Mouse (Mus musculus): ENCODE data around the gene Kcnq1. TPM values are rescaled to one million over a fixed set of nuclear protein-coding genes. Genes with fewer than 3 reads are reported as not detected.

Kcnq1 gene
- total and polyA plus RNA-seq, 3 experiments, result 1.9 to 17.2 (median 4.1) TPM

GRCm38 (mm10) chr7:143318512-143318911 lies 212.3 kb downstream of the Kcnq1 start:
- DNase-seq, result no peak

- DNase-seq, result no peak
These were observed 214.2 kb downstream of the Kcnq1 start for GRCm38 (mm10) chr7:143320367-143320766.

GRCm38 (mm10) chr7:143325051-143325450 lies 218.9 kb downstream of the Kcnq1 start:
- no peak for DNase-seq

GRCm38 (mm10) chr7:143328185-143328915 lies 222.2 kb downstream of the Kcnq1 start:
- DNase-seq, result no peak

- DNase-seq, result no peak
These were observed 223.1 kb downstream of the Kcnq1 start for GRCm38 (mm10) chr7:143329110-143329810.

DNA sequence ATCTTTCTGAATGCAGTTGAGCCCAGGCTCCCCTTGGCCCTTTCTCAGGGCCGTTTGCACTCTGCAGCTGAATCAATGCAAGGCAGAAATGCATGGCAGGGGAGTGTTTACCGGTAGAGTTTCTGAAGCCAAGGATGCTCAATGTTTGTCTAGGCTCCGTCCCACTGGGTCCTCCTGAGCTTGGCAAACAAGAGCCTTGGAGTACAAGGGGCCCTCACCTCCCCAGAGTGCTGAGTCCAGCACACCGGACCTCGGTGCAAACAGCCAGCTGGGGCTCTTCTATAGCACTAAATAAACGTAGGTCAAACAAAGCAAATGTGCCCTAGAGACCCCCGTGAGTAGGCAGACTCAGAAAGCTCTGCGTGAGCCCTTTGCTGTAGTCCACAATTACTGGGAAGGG lies 226.9 kb downstream of the Kcnq1 start:
- DNase-seq, result no peak

GRCm38 (mm10) chr7:143333604-143334003 lies 227.4 kb downstream of the Kcnq1 start:
- no peak for DNase-seq

- DNase-seq, result no peak
These were observed 232.5 kb downstream of the Kcnq1 start for GRCm38 (mm10) chr7:143338690-143339089.

DNA sequence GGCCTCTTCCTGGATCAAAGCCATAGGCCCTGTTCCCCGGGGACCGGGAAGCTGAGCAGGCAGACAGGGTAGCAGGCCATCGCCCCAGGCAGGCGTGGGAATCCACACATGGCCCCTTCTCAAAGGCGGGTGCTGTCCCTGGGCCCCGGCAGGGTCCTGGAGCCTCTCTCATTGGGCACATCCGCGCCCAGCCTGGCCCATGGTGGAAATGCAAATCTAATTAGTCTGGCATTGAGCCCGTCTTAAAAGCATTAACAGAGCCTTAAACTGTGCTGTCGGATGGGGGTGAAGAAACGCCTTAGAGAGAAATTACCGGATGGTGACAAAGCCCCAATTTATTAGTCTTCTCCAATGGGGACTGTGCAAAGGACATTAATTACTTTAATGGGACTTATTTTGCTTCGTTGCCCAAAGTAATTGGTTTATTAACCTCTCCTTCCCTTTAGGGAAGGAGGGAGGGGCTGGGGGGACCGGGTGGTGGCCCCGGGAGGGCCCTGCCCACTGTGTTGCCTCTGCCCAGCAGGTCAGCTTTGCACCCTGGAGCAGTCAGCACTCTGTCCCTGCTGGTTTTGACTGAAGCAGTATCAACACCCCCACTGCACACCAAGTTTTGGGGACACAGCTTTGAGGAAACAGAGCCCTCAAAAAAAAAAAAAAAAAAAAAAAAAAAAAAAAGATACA lies 234.6 kb downstream of the Kcnq1 start:
- DNase-seq, result peak; percentile 11

GRCm38 (mm10) chr7:143341301-143341980 lies 235.3 kb downstream of the Kcnq1 start:
- DNase-seq, result no peak

- DNase-seq, result no peak
These were observed 237.7 kb downstream of the Kcnq1 start for GRCm38 (mm10) chr7:143343781-143344306.

- DNase-seq, result no peak
These were observed 243.1 kb downstream of the Kcnq1 start for GRCm38 (mm10) chr7:143349287-143349686.

DNA sequence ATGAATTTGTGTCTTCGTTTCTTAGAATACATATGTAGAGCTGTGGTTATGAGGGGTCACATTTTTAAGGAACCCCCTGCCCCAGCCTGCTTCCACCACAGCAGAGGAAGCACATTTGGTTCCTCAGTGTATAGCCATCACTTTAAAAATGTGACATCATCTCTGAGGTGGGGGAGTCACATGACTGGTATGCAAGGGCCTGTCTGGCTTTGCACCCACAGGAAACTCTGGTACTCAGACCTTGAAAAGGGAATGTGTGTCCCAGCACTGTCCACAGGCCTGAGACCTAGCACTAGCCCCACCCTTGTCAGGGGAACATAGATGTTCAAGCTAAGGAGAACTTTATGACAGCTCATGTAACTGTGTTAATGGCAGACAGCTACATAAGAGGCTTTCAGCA lies 243.7 kb downstream of the Kcnq1 start:
- no peak for DNase-seq

DNA sequence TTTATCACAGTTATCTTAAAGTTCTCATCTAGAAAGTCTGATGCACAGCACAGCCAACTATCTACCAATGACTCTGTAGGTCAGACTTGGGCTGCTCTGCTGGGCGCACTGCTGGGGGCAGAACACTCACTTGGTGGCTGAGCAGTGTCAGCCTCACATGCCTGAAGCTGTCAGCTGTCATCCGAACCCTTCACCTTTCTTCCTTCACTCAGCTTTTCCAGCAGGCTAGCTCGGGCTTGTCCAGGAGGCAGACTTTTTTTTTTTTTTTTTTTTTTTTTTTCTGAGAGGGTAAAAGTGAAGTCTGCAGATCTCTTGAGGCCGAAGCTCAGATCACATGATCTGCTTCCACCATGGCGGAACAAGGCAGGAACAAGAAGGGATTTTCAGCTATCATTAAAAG lies 249.7 kb downstream of the Kcnq1 start:
- no peak for DNase-seq

DNA sequence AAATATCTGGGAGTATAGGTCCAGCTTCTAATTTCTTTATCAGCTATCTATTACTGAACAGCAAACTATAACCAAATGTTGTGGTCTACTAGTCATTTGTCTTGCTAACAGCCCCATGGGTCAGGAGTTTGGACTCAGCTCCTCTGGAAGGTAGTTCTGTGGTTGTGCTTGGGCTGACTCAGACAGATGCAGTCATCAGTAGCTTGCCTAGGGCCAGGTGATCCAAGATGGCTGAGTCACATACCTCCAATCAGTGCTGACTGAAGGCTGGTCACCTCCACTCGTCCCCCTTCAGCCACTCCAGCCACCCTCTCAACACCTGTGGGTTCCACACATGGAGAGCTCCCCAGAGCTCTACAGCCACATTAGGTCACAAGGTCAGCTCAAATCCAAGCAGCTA lies 250.9 kb downstream of the Kcnq1 start:
- no peak for DNase-seq

DNA sequence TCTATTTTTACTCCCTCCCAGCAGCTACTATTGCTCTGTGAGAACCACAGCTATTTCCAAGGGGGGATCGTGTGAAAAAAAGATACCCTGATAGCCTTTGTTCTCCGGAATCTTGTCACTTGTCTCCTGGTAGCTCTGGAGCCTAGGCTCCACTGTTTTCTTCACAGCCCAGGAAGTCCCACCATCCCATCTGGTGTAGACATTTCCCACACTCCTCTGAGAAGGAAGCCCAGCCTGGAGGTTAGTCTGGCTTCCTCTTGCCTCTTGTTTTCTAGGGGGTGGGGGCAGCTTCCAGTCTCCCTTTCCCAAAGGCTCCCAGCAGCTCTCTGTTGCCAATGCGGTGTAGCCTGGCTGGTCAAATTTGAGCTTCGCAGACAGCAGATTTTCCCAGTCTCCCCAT lies 251.7 kb downstream of the Kcnq1 start:
- DNase-seq, result no peak

DNA sequence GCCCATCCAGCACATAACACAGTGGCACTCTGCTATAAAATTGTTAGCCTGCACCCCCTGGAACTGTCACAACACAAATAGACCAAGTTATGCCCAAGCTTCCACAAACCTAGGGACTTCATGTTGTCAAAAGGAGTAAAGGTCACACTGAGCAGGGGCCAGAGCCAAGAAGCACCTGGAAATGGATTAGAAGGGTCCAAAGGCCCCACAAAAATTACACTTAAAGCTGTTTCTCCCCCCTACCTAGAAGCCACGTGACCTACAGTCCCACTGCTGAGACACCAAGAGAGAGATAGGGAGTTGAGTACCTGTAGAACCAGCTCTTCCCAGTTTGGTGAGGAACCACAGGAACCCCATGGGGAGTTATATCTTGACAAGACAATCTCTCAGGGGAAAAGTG lies 253.6 kb downstream of the Kcnq1 start:
- DNase-seq, result no peak

- DNase-seq, result peak; percentile 27
These were observed 254.6 kb downstream of the Kcnq1 start for GRCm38 (mm10) chr7:143360776-143361175.

GRCm38 (mm10) chr7:143364092-143364832 lies 258.1 kb downstream of the Kcnq1 start:
- no peak for DNase-seq

DNA sequence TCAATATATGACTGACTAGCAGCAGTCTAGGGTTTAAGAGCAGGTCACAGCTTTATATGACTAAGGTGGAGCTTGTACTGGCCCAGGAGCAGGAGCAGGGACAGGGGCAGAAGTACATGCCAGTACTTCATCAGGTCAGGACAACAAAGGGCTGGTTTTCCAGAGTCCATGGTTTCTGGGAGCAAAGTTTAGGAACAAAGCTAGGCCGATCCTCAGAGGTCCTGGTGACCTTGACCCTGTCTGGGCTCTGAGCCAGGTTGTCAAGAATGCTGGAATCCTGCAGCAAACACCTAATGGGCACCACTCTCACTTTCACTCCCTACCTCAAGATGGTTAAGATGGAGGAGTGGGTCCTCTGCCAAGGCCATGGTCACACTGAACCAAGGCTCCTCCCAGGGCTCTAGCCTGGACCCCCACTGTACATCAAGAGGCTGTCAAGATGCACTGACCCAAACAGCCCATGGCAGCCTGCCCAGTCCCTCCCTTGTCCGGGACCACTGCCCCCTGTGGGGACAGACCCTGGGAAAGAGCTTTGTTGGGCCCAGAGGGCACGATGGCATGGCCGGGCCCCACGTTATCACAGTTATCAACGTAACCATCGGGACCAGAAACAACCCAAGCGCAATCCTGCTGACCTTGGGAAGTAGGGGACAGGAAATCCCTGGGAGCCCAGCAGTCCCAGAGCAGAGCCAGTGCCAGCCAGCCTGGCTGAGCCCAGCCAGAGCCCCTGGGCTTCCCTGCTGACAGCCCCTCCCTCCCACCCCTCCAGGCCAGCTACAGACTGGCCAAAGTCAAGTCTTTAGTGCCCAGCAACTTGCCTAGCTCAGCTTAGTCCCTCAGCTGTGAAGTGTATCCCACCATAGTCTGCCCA lies 259.0 kb downstream of the Kcnq1 start:
- DNase-seq, result peak; percentile 43
